Mouse (Mus musculus): Measurements from ENCODE around the gene Gm28372. TPM values are rescaled to one million over a fixed set of nuclear protein-coding genes. Genes with fewer than 3 reads are reported as not detected.

Gene Gm28372
- polyA plus RNA-seq, 1 experiment from 2014 or later = not detected

GRCm38 (mm10) chr2:130401891-130402290 is 3.1 kb upstream of the Gm28372 start:
- Histone ChIP-seq H3K4me3 (ENCODE audit: low read length) (no peak overlapping the region), H3K27me3 (ENCODE audit: control insufficient read depth, insufficient read depth, low read length) (peaks cover 14% of the 10 kb centered on the region), H3K4me2 (ENCODE audit: low read depth, low read length) (no peak overlapping the region), H3K9me3 (replicated peaks; ENCODE audit: control insufficient read depth, low read length) (no peaks in the 10 kb centered on the region), H3K4me1 (ENCODE audit: control insufficient read depth, insufficient read depth, low read length) (peaks cover 4% of the 10 kb centered on the region), H3K27ac (ENCODE audit: low read length) (no peak overlapping the region), H3K9ac (ENCODE audit: low read length) (no peak overlapping the region), H3K36me3 (ENCODE audit: control insufficient read depth, insufficient read depth) (no peaks in the 10 kb centered on the region)
- 65% methylated on average over 4 of the region's 4 CpGs for WGBS
- ATAC-seq (replicated peaks; ENCODE audit: extremely low read depth, insufficient read depth, low FRiP score) = no peak

GRCm38 (mm10) chr2:130406178-130406577 is 1.1 kb downstream of the Gm28372 start, which contains the start of gene Tmem239:
Gene Tmem239 (plus strand): TSS chr2:130406478.
- Histone ChIP-seq H3K27ac (ENCODE audit: low read length) (no peak within 1 kb of the TSS), H3K9ac (ENCODE audit: low read length) (no peak within 1 kb of the TSS), H3K9me3 (replicated peaks; ENCODE audit: control insufficient read depth, low read length) (no peaks in the 10 kb centered on the region), H3K4me3 (ENCODE audit: low read length) (no peak within 1 kb of the TSS), H3K4me2 (ENCODE audit: low read depth, low read length) (no peak within 1 kb of the TSS), H3K36me3 (ENCODE audit: control insufficient read depth, insufficient read depth) (no peaks in the 10 kb centered on the region), H3K27me3 (ENCODE audit: control insufficient read depth, insufficient read depth, low read length) (no peaks in the 10 kb centered on the region), H3K4me1 (ENCODE audit: control insufficient read depth, insufficient read depth, low read length) (no peaks in the 10 kb centered on the region)
- no peak for ATAC-seq (replicated peaks; ENCODE audit: extremely low read depth, insufficient read depth, low FRiP score)
- WGBS = 67% methylated on average over 2 of the region's 2 CpGs

GRCm38 (mm10) chr2:130408194-130408593 is 3.2 kb downstream of the Gm28372 start:
- Histone ChIP-seq H3K9ac (ENCODE audit: low read length) (no peak overlapping the region), H3K9me3 (replicated peaks; ENCODE audit: control insufficient read depth, low read length) (no peaks in the 10 kb centered on the region), H3K4me1 (ENCODE audit: control insufficient read depth, insufficient read depth, low read length) (no peaks in the 10 kb centered on the region), H3K27ac (ENCODE audit: low read length) (no peak overlapping the region), H3K36me3 (ENCODE audit: control insufficient read depth, insufficient read depth) (no peaks in the 10 kb centered on the region), H3K4me2 (ENCODE audit: low read depth, low read length) (no peak overlapping the region), H3K4me3 (ENCODE audit: low read length) (no peak overlapping the region), H3K27me3 (ENCODE audit: control insufficient read depth, insufficient read depth, low read length) (no peaks in the 10 kb centered on the region)
- WGBS = 19% methylated on average over 6 of the region's 6 CpGs
- no peak; the same call in 1 of the 2 replicates for ATAC-seq (replicated peaks; ENCODE audit: extremely low read depth, insufficient read depth, low FRiP score)

DNA sequence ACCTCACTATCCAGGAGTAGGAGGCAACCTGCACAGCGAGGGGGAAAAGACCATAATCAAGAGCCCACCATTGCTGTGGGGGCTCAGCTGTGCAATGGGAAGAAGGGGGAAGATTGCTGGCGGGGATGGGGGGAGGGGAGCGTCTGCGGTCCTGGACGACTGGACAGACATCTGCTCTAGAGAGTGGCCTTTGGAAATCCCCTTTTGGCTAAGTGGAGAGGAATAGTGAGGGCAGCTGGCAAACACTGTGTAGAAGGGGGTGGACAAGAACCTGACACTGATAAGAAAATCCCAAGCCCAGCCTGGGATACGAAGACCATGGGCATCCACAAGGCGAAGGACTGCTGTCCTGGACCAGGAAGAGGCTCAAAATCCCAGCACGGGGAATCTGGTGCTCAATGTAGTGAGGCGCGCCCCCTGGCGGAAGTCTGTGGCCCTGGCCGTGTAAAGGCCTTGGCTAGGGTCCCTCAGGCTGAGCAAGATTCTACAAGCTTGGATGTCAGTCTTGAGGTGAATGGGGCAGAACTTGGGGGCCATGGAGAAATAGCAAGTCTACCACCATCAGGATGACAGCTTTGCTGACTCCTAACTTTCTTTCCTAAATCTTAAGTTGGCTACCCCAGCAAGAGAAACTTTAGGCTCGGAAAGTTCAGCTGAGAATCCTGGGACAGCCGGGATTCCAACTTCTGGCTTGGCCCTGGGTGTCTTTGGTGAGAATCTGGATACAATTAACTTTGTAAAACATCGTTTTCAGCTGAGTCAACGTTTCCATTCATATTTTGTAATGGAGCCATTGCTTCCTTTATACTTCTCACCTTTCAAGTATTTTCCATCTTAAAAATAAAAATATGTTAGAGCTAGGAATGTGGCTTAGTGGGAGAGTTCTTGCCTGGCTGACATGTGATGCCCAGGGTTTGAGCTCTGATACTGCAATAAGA is 6.8 kb downstream of the Gm28372 start:
- Histone ChIP-seq H3K4me1 (ENCODE audit: control insufficient read depth, insufficient read depth, low read length) (no peaks in the 10 kb centered on the region), H3K27me3 (ENCODE audit: control insufficient read depth, insufficient read depth, low read length) (no peaks in the 10 kb centered on the region), H3K36me3 (ENCODE audit: control insufficient read depth, insufficient read depth) (no peaks in the 10 kb centered on the region), H3K9me3 (replicated peaks; ENCODE audit: control insufficient read depth, low read length) (no peaks in the 10 kb centered on the region), H3K27ac (ENCODE audit: low read length) (no peak overlapping the region), H3K4me2 (ENCODE audit: low read depth, low read length) (no peak overlapping the region), H3K9ac (ENCODE audit: low read length) (no peak overlapping the region), H3K4me3 (ENCODE audit: low read length) (no peak overlapping the region)
- WGBS = 31% methylated on average over 16 of the region's 16 CpGs
- ATAC-seq (replicated peaks; ENCODE audit: extremely low read depth, insufficient read depth, low FRiP score) = peak; percentile 80

GRCm38 (mm10) chr2:130412775-130413174 is 7.7 kb downstream of the Gm28372 start:
- H3K9ac ChIP-seq (ENCODE audit: low read length) = no peak overlapping the region
- no peak overlapping the region for H3K4me3 ChIP-seq (ENCODE audit: low read length)
- H3K4me1 ChIP-seq (ENCODE audit: control insufficient read depth, insufficient read depth, low read length) = no peaks in the 10 kb centered on the region
- no peak overlapping the region for H3K27ac ChIP-seq (ENCODE audit: low read length)
- no peak for ATAC-seq (replicated peaks; ENCODE audit: extremely low read depth, insufficient read depth, low FRiP score)
- H3K36me3 ChIP-seq (ENCODE audit: control insufficient read depth, insufficient read depth) = no peaks in the 10 kb centered on the region
- H3K4me2 ChIP-seq (ENCODE audit: low read depth, low read length) = no peak overlapping the region
- no peaks in the 10 kb centered on the region for H3K27me3 ChIP-seq (ENCODE audit: control insufficient read depth, insufficient read depth, low read length)
- H3K9me3 ChIP-seq (replicated peaks; ENCODE audit: control insufficient read depth, low read length) = no peaks in the 10 kb centered on the region
- 75% methylated on average over 3 of the region's 3 CpGs for WGBS

DNA sequence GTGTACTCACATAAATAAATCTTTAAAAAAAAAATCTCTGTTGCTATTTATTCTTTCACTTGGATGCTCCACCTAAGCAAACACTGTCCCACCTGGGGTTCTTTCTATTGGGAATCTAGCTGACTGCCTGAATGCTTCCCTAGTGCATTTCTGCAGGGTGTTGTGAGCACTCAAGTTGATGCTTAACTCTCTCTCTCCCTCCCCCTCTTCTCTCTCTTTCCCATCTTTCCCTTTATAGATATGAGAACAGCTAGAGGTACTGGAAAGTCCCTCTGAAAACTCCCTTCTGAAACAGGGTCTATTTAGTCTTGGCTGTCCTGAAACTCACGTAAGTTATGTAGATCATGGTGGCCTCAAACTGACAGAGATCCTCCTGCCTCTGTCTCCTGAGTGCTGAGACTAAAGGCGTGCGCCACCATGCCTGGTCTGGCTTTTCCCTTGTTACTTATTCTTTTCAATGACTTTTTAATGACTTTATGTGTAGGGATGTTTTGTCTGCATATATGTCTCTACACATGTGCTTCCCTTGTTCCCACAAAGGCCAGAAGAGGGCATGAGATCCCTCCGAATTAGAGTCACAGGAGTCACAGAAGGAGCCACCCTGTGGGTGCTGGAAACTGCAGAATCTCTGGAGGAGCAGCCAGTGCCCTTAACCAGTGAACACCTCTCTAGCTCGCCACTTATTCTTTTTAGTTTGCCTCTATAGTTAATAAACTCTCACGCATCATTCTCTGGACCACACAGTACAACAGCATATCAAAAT is 9.2 kb downstream of the Gm28372 start:
- Histone ChIP-seq H3K9me3 (replicated peaks; ENCODE audit: control insufficient read depth, low read length) (no peaks in the 10 kb centered on the region), H3K4me3 (ENCODE audit: low read length) (no peak overlapping the region), H3K27me3 (ENCODE audit: control insufficient read depth, insufficient read depth, low read length) (no peaks in the 10 kb centered on the region), H3K9ac (ENCODE audit: low read length) (no peak overlapping the region), H3K4me2 (ENCODE audit: low read depth, low read length) (no peak overlapping the region), H3K27ac (ENCODE audit: low read length) (no peak overlapping the region), H3K36me3 (ENCODE audit: control insufficient read depth, insufficient read depth) (no peaks in the 10 kb centered on the region), H3K4me1 (ENCODE audit: control insufficient read depth, insufficient read depth, low read length) (no peaks in the 10 kb centered on the region)
- 73% methylated on average over 6 of the region's 6 CpGs for WGBS
- no peak for ATAC-seq (replicated peaks; ENCODE audit: extremely low read depth, insufficient read depth, low FRiP score)

DNA sequence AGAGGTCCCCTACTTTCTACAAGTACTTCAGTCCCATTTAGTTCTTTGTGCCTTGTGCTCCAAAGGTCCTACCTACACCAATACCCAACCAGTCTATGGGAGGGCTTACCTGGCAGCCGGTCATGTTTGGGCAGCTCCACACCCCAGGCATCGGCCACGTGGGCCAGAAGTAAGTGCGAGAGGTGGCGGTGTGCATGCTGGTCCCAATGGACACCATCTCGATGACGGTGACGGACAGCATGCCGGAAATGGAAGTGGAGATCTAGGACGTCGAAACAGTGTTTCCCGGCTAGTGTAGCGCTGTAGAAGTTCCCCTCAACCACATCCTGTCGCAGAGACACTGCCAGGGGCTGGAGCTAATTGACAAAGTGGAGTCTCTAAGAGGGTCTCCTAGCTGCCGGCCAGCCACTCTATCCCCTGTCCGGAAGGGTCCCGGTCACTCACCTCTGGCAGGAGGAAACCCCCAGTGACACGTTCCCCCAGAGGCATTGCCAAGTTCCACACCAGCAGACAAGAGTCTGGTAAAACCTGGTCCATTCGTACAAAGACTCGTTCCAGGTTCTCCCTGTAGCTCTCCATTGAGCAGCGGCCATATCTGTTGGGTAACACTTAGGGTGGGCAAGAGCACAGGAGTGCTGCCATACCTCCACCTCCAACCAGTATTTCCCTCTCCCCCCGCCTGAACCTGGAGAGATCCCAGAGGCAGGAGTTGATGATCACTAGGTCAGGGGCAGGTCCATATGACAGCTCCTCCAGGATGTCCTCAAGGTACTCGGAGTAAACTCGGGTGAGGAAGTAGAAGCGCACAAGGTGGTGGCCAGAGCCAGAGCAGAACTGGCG is 17.0 kb downstream of the Gm28372 start:
- H3K4me2 ChIP-seq (ENCODE audit: low read depth, low read length) = no peak overlapping the region
- WGBS = 95% methylated on average over 26 of the region's 26 CpGs
- ATAC-seq (replicated peaks; ENCODE audit: extremely low read depth, insufficient read depth, low FRiP score) = no peak
- H3K27ac ChIP-seq (ENCODE audit: low read length) = no peak overlapping the region
- no peak overlapping the region for H3K9ac ChIP-seq (ENCODE audit: low read length)
- H3K36me3 ChIP-seq (ENCODE audit: control insufficient read depth, insufficient read depth) = no peaks in the 10 kb centered on the region
- H3K9me3 ChIP-seq (replicated peaks; ENCODE audit: control insufficient read depth, low read length) = no peaks in the 10 kb centered on the region
- peaks cover 13% of the 10 kb centered on the region for H3K4me1 ChIP-seq (ENCODE audit: control insufficient read depth, insufficient read depth, low read length)
- no peak overlapping the region for H3K4me3 ChIP-seq (ENCODE audit: low read length)
- no peaks in the 10 kb centered on the region for H3K27me3 ChIP-seq (ENCODE audit: control insufficient read depth, insufficient read depth, low read length)

DNA sequence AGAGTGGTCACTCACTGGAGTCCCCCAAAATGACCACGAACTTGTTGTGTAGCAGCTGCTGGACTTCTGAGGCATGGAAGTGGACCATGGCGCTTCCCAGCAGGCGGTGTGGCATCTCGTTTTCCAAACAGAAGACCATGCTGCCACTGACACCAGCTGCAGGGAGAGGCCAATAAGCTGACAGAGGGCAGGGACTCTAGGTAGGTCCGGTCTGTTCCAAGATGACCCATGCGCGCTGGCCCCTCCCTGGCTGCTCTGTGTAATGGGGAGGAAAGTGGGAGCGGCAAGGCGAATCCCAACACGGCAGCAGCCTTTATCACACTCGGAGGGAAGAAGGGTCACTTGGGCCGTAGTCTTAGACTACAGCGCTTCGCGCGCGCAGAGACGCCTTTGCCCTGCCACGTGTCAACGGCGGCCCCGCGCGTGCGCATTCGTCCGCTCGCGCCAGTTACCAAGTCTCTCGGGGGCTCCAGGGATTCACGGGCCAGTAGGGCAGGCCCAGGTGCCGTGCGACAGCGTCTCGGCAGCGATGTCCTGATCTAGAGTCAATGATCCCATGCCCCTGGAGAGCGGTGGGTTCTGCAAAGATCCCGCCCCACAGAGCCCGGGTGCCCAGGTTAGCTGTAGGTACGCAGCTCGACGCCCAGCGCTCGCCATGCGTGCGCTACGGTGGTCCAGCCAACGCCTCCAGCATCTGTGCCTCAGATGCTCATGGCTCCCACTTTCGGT is 18.5 kb downstream of the Gm28372 start:
- H3K9ac ChIP-seq (ENCODE audit: low read length) = peak overlapping the region; percentile 92
- H3K9me3 ChIP-seq (replicated peaks; ENCODE audit: control insufficient read depth, low read length) = no peaks in the 10 kb centered on the region
- WGBS = 13% methylated on average over 49 of the region's 49 CpGs
- peak overlapping the region; percentile 81 for H3K4me2 ChIP-seq (ENCODE audit: low read depth, low read length)
- H3K27me3 ChIP-seq (ENCODE audit: control insufficient read depth, insufficient read depth, low read length) = no peaks in the 10 kb centered on the region
- H3K4me3 ChIP-seq (ENCODE audit: low read length) = peak overlapping the region; percentile 96
- peaks cover 13% of the 10 kb centered on the region for H3K4me1 ChIP-seq (ENCODE audit: control insufficient read depth, insufficient read depth, low read length)
- H3K27ac ChIP-seq (ENCODE audit: low read length) = peak overlapping the region; percentile 90
- H3K36me3 ChIP-seq (ENCODE audit: control insufficient read depth, insufficient read depth) = peaks cover 2% of the 10 kb centered on the region; the same call in 1 of the 2 replicates
- peak; percentile 46 for ATAC-seq (replicated peaks; ENCODE audit: extremely low read depth, insufficient read depth, low FRiP score)

All from heart, embryonic 16.5 days (tissue).